Mouse (Mus musculus) thymus, postnatal 4 days (tissue): ENCODE results near the gene Fga.

ENCODE experiments used
- DNase-seq: peaks from one replicate; pipeline ENCODE4 v3.0.0; 2021

Gene Fga

DNA sequence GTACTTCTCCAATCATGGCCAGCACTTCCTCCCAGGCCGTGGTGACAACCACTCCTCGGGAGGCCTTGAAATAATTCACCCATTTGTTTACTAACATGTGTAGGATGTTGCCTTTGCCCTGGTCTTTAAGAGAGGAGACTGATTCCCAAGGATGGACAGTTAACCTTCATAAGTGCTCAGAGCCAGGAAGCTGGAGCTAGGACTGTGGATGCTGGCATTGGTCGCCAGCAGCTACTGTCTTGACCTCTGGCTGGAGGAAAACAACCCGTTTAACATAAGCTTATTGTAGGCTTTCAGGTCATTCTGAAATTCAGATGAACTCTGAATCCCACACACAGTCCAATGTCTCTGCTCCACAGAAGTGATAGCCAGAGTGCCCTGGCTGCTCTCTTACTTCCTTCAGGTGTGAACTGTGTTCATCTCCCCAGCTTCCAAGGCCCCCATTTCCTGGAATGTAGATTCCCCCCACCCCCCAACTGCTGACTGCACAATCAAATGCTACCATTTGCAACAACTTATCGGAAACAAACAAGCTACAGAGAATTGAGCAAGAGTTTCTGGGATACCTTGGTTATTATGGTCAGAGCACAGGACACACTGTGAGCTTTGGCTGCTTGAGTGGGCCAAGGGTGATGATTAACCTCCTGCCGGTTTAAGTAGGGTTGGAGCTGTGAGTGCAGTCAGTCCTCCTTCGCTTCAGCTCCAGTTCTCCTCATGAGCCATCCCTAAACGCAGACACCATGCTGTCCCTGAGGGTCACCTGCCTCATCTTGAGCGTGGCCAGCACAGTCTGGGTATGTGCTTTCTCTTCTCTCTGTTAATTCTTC, at the start of gene Fga:
TSS of gene Fga (plus strand) at position 602 of the 827 bp plus-strand sequence.
- DNase-seq, result no peak

DNA sequence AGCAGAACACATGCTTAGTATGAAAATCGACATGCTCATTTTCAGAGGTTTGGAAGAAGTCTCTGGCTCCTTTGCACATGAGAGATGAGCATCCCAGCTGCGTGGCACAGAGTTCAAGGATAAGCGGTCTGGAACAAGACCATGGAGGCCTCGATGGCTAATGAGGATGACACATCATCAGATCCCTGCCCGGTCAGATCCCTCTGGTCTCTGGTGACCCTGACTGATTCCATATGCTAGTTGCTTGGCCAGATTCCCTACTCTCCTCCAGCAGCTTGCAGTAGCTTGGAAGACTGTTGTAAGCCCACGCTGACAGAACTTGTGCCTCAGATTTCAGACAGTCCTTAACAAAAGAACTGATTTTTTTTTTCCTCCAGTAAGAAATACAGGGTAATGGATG, 45.1 kb upstream of the Fga start:
- DNase-seq, result no peak

DNA sequence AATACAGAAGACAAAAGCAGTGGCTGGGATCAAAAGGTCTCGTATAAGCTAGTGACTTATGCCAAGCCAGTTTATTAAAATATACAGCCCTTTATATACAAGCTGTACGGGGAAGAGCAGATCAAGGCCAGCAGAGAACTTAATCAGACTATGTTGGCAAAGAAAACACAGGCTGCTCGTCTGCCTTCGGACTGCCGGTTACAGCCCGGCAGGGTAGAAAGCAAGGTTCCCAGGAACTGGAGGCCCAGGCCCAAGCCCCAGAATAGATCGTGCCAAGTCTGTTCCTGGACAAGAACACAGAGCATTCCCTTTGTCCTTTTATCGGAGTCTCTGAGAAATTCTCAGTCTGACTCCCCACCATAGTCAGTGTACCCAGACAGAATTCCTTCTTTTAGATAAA, 44.0 kb upstream of the Fga start:
- DNase-seq, result no peak

DNA sequence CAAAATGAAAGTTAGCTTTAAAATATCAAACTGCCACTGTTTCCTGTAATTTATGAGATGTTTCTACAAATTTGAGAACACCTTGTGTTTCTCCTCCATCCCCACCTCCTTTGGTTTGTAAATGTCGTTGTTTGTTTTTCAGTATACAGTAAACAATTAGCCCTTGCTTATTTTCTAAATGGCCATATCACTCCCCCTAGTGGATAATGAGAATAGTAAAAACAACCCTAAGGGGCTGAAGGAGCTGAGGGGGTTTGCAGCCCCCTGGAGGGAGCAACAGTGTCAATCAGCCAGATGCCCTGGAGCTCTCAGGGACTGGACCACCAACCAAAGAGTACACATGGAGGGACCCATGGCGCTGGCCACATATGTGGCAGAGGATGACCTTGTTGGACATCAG, 41.0 kb upstream of the Fga start:
- DNase-seq, result no peak

DNA sequence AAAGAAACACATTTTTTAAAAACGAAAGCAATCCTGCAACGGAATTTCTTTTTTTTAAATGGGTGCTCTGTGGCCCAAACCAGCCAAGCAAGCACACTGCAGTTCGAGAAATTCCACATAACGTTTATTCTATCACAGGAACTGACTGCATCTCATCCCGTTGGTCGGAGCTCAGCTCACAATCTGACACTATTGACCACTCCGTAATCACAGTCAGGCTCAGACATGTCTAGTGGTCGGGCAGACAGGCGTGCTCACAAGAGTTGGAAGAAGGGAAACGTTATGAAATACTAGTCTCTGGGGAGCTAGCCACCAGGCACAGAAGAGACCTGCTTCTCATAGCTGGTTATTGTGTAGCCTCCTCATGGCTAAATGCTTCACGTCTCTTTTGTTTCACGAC, 33.9 kb upstream of the Fga start:
- DNase-seq, result no peak

DNA sequence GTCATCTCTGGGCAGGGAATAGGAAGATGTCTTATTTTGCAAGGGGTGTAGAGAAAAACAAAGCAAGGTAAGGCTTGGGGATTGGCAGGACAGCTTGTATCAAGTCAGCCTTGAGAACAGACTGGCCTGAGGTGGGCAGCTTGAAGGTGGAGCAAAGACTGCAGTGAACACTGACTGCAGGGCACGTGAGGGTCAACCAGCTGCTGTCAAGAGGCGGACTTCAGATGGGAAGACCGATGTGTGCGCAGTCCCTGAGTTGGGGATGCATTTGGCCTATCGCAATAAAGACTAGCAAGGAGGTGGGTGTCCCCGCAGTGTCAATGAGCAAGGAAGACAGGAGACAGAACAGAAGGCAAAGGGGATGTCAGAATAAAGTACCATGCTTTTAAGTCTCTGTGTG, 32.9 kb upstream of the Fga start:
- no peak for DNase-seq

DNA sequence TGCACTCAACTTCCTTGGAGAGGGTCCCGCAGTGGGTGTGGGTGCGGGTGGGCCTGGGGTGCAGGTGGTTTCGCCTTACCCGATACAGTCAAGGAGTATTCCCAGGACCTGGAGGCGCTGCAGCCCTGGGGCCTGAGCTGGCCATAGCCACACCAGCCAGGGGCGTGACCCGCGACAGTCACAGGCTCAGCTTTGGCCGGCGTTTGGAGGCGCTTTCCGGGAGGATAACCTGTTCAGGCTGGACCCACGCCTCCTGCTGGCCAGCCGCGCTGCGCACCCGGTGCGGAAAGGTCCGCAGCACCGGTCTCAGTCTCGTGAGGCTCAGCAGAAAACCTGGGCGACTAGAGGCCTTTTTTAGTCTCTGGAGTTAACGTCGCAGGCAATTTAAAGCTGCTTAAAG, 30.5 kb upstream of the Fga start:
- peak; percentile 36 for DNase-seq

DNA sequence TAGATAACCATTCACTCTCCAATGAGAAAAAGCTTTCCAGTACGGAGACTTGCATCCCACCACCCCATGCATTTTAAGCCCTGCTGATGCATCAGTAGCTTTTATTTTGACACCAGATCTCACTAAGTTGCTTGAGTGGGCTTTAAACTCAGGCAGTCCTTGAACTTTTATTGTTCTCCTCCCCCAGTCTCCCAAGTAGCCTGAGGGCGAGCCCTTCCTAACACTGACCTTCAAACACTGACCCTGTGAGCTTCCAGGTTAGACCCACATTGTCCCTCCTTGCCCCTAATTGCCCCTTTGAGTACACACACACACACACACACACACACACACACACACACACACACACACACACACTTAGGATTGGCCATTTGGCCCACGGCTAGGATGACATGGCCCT, 29.2 kb upstream of the Fga start:
- no peak for DNase-seq

DNA sequence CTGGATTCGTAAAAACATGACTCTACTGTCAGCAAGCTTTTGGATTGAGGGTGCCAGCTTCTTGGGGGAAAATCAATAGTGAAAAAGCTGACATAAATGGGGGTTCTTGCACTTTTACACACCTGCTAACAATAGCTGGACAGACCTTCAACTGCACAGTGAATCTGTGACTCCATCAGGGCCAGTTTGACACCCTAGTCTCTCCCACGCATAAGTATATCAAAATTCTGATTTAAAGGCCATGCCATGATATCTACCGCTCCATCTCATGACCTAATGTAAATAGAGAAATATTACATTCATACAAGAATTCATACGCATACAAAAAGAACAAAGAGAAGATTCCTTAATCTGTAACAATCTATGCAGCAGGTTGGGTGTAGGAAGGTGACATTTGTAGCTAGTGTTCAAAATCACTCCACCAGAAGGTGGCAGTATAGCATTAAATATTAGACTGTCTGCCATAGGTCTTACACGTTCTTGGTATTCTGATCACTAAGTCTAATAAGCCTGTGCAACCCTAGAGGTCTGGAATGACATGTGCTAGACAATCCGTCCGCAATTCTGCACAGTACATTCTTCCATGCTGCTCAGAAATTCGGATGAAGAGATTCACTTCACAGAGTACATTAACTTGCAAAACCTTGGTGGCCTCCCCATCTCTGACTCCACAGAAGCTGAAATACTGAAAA, 27.0 kb upstream of the Fga start:
- DNase-seq, result no peak

DNA sequence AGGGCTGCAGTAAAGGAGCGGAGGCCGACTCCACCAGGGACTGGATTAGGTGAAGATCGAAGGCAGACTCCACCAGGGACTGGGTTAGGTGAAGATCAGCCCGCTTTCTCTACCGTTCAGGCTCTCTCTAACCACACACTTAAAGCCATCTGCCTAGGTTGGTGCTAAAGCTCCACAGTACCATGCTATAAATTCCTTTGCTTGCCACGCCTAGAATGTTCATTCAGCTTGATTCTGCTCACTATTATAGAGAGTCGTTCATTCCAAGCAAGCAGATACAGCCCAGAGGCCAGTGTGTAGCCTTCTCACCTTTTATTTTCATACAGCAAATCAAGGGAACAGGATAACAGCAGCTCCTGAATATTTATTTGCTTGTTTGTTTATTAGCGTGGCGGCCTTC, 25.9 kb upstream of the Fga start:
- DNase-seq, result no peak

DNA sequence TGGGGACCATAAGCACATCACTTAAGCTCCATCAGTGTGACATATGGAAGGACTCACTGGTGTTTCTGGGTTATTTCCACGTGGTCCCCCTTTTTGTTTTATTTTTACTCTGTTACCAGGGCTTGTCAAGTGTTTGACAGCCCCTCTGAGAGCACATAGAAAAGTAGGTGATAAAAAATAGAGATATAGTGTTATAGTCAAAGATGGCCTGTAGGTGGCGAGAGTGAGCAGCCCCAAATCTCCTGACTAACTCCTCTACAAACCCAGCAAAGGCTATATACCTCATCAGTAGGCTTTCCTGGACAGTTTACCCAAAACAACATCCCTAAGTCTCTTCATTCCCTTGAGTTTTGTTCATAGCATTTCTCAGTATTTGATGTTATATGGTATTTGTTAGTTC, 23.7 kb upstream of the Fga start:
- DNase-seq, result peak; percentile 59

DNA sequence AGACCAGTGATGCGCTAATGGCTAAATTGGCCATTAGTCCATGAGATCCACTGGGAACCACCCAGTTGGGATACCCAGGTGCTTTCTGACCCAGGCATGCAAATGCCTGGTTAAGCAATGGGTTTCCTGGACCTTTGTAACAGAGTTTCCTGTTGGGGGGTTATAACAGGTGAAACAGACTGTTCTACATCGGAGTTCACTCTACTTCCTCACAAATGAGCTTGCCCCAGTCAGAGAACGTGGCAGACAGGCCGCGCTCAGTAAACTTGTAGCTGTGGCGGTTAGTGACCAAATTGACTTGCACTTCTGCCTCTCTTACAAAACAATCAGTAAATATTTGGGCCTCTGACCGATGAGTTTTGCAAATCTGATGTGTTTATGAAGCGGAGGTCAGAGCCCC, 22.8 kb upstream of the Fga start:
- DNase-seq, result no peak

DNA sequence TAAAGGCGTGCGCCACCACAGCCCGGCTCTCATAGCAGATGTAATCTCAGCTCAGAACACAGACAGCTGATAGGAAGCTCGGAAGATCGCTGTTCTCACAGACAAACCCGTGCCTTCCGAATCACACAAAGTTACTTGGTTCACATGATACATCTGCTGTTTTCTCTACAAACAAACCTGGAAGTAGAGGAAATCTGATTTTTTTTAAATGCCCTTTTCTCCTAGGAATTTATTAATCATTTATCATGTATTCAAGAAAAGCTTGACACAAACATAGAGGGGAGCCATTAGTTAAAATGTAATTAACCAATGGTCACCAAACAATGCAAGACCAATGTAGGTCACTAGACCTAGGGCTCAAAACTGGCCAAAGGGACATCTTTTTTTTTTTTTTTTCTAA, 21.1 kb upstream of the Fga start:
- no peak for DNase-seq

DNA sequence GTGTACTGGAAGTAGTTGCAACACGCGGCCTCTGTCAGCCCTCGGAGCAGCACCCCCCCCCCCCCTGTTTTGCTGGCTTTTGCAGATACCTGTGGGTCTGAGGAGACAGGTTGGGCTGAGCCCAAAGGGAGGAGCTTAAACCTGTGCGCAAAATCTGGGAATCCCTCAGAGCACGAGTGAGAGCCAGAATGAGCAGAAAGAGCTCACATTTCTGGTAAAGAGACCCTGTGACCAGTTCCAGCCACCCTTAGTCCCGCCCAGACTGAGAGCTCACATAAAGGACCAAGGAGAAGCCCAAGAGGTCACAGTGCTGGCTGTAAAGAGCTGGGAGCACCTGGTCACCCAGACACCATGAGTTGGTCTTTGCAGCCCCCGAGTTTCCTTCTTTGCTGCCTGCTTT, 18.3 kb upstream of the Fga start, which contains the start of gene Fgg:
TSS of gene Fgg (plus strand) at position 168 of the 400 bp plus-strand sequence.
- no peak for DNase-seq

DNA sequence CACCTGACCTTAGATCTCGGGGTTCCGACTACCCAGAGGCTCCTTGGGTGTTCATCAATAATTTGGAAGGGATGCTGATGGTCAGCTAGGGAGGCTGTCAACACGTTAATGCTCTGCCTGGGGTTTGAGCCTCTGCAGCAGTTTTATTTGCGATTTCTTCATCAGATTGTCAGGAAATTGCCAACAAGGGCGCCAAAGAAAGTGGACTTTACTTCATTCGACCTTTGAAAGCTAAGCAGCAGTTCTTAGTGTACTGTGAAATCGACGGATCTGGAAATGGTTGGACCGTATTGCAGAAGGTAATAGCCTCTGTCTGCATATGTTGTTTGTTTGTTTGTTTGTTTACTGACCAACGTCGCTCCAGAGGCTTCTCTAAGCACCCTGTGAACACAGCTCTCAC, 15.6 kb upstream of the Fga start:
- no peak for DNase-seq

DNA sequence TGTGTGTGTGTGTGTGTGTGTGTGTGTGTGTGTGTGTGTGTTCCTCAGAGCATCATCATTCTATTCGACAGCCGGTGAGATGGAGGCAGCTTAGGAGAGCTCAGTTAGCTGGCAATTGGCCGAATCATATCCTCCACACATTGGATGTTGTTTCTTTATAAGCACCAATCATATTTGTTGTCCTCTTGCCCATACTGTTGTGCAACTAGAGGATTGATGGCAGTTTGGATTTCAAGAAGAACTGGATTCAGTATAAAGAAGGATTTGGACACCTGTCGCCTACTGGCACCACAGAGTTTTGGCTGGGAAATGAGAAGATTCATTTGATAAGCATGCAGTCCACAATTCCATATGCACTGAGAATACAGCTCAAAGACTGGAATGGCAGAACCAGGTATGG, 14.7 kb upstream of the Fga start:
- DNase-seq, result no peak

DNA sequence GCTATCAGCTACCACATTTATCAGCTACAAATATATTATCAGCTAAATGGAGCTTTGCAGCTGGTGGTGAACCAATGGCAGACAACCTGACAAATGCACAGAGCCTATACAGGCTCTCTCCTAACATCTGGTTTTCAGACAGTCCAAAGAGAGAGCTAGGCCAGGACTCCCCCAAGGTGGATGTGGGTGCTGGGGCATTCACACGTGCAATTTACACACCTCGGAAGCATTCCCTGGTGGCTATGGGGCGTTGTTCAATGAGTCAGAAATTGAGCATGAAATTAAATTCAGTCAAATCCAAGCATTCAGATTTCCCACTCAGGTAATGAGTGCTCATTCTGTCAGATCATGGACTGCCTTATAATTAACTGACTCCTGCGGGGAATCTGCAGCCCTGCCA, 14.3 kb upstream of the Fga start:
- no peak for DNase-seq

DNA sequence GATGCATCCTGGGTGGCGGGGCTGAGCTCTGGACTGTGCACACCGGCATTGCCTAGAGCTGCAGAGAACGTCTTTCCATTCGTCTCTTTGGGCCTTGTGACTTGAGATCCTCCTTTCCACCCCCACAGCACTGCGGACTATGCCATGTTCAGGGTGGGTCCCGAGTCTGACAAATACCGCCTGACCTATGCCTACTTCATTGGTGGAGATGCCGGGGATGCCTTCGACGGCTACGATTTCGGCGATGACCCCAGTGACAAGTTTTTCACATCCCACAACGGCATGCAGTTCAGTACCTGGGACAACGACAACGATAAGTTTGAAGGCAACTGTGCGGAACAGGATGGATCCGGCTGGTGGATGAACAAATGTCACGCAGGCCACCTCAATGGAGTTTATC, 13.2 kb upstream of the Fga start:
- no peak for DNase-seq

DNA sequence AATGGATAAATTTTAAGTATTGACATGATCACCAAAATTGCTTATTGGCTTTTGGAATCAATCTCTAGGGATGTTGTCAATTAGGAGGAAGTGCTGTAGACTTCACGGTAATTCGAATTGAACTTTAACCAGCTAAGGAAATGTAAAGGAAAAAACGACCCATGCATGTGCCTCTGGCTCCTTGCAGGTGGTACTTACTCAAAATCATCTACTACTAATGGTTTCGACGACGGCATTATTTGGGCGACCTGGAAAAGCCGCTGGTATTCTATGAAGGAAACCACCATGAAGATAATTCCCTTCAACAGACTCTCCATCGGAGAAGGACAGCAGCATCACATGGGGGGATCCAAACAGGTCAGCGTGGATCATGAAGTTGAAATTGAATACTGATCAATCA, 11.9 kb upstream of the Fga start:
- no peak for DNase-seq

DNA sequence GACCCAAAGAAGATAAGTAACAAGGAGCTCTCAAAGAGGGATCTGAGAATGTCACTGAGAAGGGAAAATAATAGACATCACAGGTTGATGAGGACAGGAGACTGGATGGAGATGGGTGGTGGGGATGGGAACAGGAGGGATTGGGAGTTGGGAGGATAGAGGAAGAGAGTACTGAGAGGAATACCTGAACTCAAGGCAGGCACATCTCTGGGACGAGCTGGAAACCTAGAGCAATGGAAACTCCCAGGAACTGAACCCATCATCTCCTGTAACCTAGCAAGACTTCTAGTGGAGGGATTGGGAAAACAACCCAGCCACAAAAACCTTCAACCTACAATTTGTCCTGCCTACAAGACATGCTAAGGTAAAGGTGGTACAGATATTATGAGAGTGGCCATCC, 9.6 kb upstream of the Fga start:
- no peak for DNase-seq

DNA sequence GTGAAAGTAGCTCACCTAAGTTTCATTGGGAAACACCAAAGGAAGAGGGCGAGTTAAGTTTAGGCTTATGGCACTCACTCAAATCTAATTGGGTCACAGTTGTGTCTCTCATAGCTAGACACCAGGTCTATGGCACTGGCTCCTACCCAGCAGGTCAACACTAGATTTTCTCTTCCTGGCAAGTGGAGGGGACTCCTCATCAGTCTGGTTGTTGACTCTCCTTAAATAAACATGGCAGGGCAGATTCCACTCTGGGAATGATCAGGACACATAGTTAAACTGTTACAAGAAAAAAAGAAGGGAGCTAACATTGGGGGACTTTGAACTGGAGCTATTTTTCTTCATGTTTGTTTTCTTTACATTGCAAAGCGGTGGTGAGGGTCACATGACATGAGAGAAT, 5.5 kb upstream of the Fga start:
- DNase-seq, result no peak

DNA sequence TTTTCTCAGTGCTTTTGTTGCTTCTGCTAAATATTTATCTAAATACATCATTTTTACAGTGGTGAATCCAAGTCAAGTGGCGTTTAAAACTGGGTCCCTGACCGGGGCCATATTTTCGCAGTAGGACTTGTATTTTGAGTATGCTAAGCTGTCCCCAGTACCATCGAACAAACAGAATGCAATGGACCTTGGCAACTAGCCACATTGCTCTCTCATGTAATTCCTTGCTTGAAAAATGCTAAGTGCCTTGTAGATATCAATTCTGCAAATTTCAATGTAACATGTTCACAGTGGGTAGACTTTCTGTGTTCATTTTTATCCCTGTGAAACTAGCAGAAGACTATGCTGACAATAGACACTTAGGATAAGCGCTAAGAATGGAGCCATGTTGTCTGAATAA, 4.7 kb upstream of the Fga start:
- no peak for DNase-seq

DNA sequence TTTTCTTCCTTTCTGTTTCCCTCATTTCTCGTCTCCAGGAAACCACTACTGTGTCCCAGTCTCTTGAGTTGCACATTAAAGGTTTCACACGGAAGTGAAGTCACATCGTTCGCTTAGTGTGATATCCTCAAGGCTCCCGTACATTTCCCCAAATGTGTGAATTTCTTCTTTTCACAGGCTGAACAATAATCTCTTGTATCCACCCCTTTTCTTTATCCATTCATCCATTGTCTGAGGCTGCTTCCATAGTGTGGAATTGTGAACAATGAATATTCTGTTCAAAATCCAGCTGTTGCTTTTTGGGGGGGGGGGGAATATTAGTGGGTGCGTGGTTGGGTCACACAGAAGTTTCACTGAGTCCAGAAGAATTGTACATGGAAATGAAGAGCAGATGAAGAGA, 840 bp upstream of the Fga start:
- DNase-seq, result no peak

DNA sequence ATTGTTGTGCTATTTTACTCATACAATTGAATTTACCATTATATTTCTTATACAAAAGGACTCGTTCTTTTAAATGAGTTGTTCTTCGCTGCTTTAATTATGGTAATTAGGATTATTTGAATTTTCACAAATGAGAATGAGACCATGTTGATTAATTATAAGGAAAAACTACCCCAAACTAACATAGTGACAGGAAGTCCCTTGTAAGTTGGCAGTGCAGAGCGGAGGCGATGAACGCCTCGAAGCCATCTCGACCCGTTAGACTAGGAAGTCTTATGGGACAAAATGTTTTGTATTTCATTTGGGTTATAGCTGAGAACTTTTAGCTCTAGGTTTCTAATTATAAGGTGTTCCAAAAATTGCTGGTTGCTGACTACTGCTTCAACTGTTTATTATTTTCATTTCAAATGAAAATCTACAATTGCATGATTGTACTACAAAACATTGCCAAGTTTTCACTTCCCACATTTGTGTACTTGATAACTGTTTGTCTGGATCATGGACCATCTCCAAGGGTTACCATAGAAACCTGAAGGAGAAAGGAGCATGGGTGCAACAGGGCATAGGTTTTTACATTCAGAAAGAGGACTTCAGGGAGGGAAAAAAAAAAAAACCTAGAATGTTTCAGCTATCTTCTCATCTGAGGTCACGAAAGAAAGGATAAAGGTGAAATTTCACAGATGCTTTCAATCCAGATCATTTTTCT, 1.8 kb downstream of the Fga start:
- DNase-seq, result no peak
